Mouse (Mus musculus) small intestine, adult 2 months (tissue): Measurements from ENCODE around the gene Slc25a31. TPM values are rescaled to one million over a fixed set of nuclear protein-coding genes. Genes with fewer than 3 reads are reported as not detected.

Source experiments
- H3K27ac ChIP-seq: fragments of 200-500 bp; 2 replicates; pipeline ENCODE4 v1.5.1; 2012; ENCODE audit warnings: low read depth, low read length, control low read depth, inconsistent platforms; ENCODE audit not compliant: insufficient read depth
- H3K27me3 ChIP-seq: fragments of 200-500 bp; 2 replicates; pipeline ENCODE4 v1.6.1; 2012; ENCODE audit warnings: mild to moderate bottlenecking, moderate library complexity, low read length, inconsistent platforms; ENCODE audit not compliant: control insufficient read depth, insufficient read depth
- H3K36me3 ChIP-seq: fragments of 200-500 bp; 2 replicates; pipeline ENCODE4 v1.6.1; 2012; ENCODE audit warnings: mild to moderate bottlenecking, low read length, control low read depth, inconsistent platforms; ENCODE audit not compliant: control insufficient read depth, insufficient read depth
- H3K4me1 ChIP-seq: fragments of 200-500 bp; 2 replicates; pipeline ENCODE4 v1.6.1; 2012; ENCODE audit warnings: low read length, inconsistent platforms, mixed read lengths; ENCODE audit not compliant: control insufficient read depth, insufficient read depth, insufficient read length
- H3K4me3 ChIP-seq: fragments of 200-500 bp; 2 replicates; pipeline ENCODE4 v1.5.1; 2012; ENCODE audit warnings: low read depth, mild to moderate bottlenecking, control low read depth, inconsistent platforms, low read length, moderate library complexity
- CTCF ChIP-seq: fragments of 200-500 bp; IDR thresholded peaks from 2 replicates; pipeline ENCODE4 v1.5.1; 2012; ENCODE audit warnings: low read depth, mild to moderate bottlenecking, control low read depth, inconsistent platforms, low read length, moderate library complexity, mixed read lengths; ENCODE audit not compliant: insufficient replicate concordance, insufficient read length; ENCODE audit errors: extremely low read depth
- POLR2A ChIP-seq: fragments of 200-500 bp; IDR thresholded peaks from 2 replicates; pipeline ENCODE4 v1.6.1; 2012; ENCODE audit warnings: low read depth, mild to moderate bottlenecking, control low read depth, inconsistent platforms, low read length, moderate library complexity
- WGBS: fragments of 180-500 bp; shearing (Covaris S2); methylation state at CpG from one replicate; pipeline ENCODE4 v1.1.7; 2018; 5-methylcytosine and 5-hydroxymethylcytosine counted together
- polyA plus RNA-seq: library from polyadenylated mRNA; depleted of rRNA; stranded (reverse); fragments of >200 nt; gene quantifications from 2 replicates; pipeline ENCODE4 v1.2.3, GENCODE M21; 2012; rRNA removed

Slc25a31 gene
- polyA plus RNA-seq, 1 experiment = not detected

GRCm38 (mm10) chr3:40761312-40761711 is 52.7 kb downstream of the Slc25a31 start:
- Histone ChIP-seq H3K27ac (no peak overlapping the region), H3K4me1 (no peaks in the 10 kb centered on the region), H3K4me3 (no peak overlapping the region), H3K27me3 (no peaks in the 10 kb centered on the region), H3K36me3 (peaks cover 19% of the 10 kb centered on the region; the same call in 1 of the 2 replicates)
- TF ChIP-seq POLR2A (no peak), CTCF (no peak)
- WGBS = 89% methylated on average over 2 of the region's 2 CpGs

Other genes with a start within 250 kb of the Slc25a31 start
- 0.37 and 0.80 TPM in 2 replicates for gene Intu, start 177.6 kb upstream of the Slc25a31 start, polyA plus RNA-seq
- 5.0 and 10.6 TPM in 2 replicates for gene Hspa4l, start 35.6 kb downstream of the Slc25a31 start, polyA plus RNA-seq
- gene Plk4, start 91.2 kb downstream of the Slc25a31 start, polyA plus RNA-seq = 0.42 and 1.1 TPM in 2 replicates
- 0.56 and 2.1 TPM in 2 replicates for gene Mfsd8, start 138.0 kb downstream of the Slc25a31 start, polyA plus RNA-seq
- gene Abhd18, start 138.1 kb downstream of the Slc25a31 start, polyA plus RNA-seq = 0.76 and 2.6 TPM in 2 replicates
- gene 1700034I23Rik, start 193.7 kb downstream of the Slc25a31 start, polyA plus RNA-seq = not detected in 2 replicates
- 12.0 and 46.5 TPM in 2 replicates for gene Larp1b, start 241.0 kb downstream of the Slc25a31 start, polyA plus RNA-seq